19 mouse cellular contexts compared by ENCODE assay signal in the genomic region with DNA sequence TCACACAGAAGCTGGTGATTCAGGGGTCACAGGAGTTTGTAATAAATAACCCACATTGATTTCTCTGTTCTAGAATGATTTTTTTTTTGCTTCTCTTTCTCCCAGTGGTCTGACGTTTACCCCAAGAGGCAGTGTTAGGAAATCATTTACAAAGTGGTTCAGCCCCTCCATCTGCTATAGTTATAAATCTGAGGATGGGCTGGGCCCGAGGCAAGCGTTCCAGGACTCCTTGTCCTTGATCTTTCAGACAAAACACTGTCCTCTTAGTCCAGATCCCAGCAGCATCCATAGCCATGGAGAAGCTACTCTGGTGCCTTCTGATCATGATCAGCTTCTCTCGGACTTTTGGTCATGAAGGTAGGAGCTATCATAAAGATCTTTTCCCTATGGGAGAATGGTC. TPM values are rescaled to one million over a fixed set of nuclear protein-coding genes. Genes with fewer than 3 reads are reported as not detected.
"Had no signal": no experiment of that assay in that cellular context is flagged by ENCODE, and none has a peak within 500 bp of the region (broad histone marks: within the 10 kb centered on the region; RNA-seq: fewer than 3 reads in every experiment).

A gene (plus strand): TSS at position 212 of the 400 bp plus-strand sequence.

- H3K27me3 ChIP-seq: kidney, embryonic 15.5 days had no signal

- H3K9ac ChIP-seq: kidney, embryonic 15.5 days; lung, embryonic 14.5 days had no signal

- H3K9me3 ChIP-seq: kidney, embryonic 15.5 days; limb, embryonic 10.5 days had no signal

- ATAC-seq: midbrain, embryonic 16.5 days had no signal

- DNase-seq: kidney, adult 2 months; kidney, postnatal 14 days; lung, embryonic 14.5 days; lung, postnatal 10 days; lung, postnatal 4 days; right cerebral cortex, adult 18-20 months; thymus, postnatal 4 days had no signal

- H3K4me2 ChIP-seq: kidney, embryonic 15.5 days; lung, embryonic 14.5 days; midbrain, embryonic 11.5 days had no signal

- H3K4me3 ChIP-seq: kidney, embryonic 15.5 days; left cerebral cortex, adult 2 months; limb, embryonic 10.5 days had no signal

- H3K27ac ChIP-seq: kidney, embryonic 15.5 days; left cerebral cortex, adult 2 months; limb, embryonic 10.5 days; stomach, postnatal 0 days had no signal

- H3K4me1 ChIP-seq: kidney, embryonic 15.5 days; limb, embryonic 10.5 days had no signal

- H3K36me3 ChIP-seq: kidney, embryonic 15.5 days; limb, embryonic 10.5 days had no signal

RNA-seq across cellular contexts. Expression of the gene that starts here (rescaled TPM):
- total RNA-seq: layer of hippocampus, adult 8-10 months; layer of hippocampus, postnatal 25 days; left cerebral cortex, adult 2 months; left cerebral cortex, postnatal 14 days; megakaryocyte, adult 5-6 weeks had no signal
- polyA plus RNA-seq: kidney, adult 2 months; large intestine, adult 2 months; limb, embryonic 10.5 days; limb, embryonic 14.5 days; lung, embryonic 14.5 days; midbrain, embryonic 11.5 days; midbrain, embryonic 16.5 days had no signal
